Mouse (Mus musculus): Measurements from ENCODE around the gene Osbpl10.

The Osbpl10 gene

GRCm38 (mm10) chr9:115163693-115164092, 185.3 kb downstream of the Osbpl10 start:
- no peak for DNase-seq (ENCODE audit: low read depth)

DNA sequence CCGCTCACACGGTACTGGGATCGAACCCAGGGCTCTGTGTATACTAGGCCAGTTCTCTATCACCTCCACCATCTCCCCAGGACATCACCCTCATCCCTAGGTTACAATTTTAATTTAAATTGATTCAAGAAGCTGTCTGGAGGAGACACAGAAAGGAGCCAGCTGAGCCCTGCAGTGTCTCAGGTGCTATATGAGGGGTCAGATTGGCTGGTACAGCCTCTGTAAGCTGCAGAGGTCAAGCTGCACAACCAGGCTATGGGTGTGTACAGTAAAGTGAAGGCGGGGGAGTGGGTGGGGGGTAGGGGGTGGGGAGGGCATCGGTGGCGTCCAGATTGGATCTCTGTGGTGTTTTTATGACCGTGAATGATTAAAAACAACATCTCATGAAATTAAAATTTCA, 186.0 kb downstream of the Osbpl10 start:
- DNase-seq (ENCODE audit: low read depth): no peak

- DNase-seq (ENCODE audit: low read depth): no peak
Observed at GRCm38 (mm10) chr9:115165996-115166395, 187.6 kb downstream of the Osbpl10 start.

DNA sequence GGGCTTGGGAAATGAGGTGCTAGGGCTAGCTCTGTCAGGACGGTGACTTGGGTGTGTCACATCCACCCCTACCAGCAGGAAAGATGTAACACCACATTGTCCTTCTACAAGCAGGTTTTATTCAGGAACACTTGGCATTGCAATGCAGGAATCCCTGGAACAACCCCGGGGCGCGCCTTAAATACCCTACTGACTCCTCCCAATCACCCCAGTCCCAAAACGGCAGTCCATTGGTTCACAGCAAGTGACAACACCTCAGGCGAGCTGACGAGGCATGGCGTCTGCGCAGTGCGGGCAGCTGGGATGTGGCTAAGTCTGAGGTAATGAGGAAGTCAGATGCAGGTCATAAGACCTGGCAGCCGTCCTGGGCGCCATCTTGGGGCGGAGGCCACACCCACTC, 191.2 kb downstream of the Osbpl10 start:
- no peak for DNase-seq (ENCODE audit: low read depth)

- DNase-seq (ENCODE audit: low read depth): no peak
Observed at GRCm38 (mm10) chr9:115172096-115172495, 193.7 kb downstream of the Osbpl10 start.

DNA sequence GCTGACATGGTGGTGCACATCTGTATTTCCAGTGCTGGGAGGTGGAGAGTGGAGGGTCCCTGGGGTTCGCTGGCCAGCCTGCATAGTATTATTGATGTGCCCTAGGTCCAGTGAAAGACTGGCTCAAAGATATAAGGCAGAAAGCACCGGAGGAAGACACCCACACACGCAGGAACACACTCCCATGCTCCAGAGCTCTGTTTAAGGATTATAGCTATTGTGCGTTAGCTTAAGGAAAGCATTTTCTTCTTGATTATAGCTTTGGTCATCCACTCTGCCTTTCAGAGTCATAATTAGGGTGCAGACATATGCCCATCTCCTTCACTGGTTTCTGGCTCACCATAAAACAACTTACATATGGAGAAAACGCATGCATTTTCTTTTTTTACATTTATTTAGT, 200.8 kb downstream of the Osbpl10 start:
- DNase-seq (ENCODE audit: low read depth): no peak

DNA sequence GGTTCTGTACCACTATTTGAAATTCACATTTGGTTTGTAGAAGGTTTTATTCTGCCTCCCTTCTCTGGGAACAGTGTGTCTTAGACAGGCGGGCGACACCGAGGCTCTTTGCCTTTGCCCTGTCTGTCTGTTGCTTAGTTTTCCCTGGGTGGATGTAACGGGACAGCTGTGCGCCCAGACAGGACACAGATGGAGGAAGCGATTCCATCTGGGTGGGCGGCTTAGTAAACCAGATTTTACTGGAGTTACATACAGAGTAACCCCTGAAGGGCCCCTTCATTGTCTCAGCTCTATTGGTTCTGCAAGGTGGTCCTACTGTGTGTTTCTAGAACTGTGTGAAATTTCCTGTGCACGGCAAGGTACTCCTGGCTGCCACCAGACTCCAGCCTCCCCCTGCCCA, 201.6 kb downstream of the Osbpl10 start:
- no peak for DNase-seq (ENCODE audit: low read depth)

GRCm38 (mm10) chr9:115186402-115186801, 208.0 kb downstream of the Osbpl10 start:
- DNase-seq (ENCODE audit: low read depth): no peak

- DNase-seq (ENCODE audit: low read depth): no peak
Observed at GRCm38 (mm10) chr9:115190376-115190942, 212.1 kb downstream of the Osbpl10 start.

DNA sequence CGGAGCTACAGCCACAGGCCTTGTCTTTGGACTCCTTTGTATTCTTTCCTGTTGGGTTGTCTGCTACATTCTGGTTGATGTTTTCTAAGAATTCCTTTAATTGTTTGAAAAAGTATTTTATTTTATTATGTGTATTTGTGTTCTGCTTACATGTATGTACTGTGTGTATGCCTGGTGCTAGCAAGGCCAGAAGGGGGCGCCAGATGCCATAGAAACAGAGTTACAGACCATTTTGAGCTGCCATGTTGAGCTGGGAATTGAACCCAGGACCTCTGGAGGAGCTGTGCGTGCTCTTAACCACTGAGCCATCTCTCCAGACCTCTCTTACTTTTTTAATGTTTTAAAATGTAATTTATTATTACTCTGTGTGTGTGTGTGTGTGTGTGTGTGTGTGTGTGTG, 214.5 kb downstream of the Osbpl10 start:
- no peak for DNase-seq (ENCODE audit: low read depth)

- no peak for DNase-seq (ENCODE audit: low read depth)
Observed at GRCm38 (mm10) chr9:115197082-115197481, 218.7 kb downstream of the Osbpl10 start.

DNA sequence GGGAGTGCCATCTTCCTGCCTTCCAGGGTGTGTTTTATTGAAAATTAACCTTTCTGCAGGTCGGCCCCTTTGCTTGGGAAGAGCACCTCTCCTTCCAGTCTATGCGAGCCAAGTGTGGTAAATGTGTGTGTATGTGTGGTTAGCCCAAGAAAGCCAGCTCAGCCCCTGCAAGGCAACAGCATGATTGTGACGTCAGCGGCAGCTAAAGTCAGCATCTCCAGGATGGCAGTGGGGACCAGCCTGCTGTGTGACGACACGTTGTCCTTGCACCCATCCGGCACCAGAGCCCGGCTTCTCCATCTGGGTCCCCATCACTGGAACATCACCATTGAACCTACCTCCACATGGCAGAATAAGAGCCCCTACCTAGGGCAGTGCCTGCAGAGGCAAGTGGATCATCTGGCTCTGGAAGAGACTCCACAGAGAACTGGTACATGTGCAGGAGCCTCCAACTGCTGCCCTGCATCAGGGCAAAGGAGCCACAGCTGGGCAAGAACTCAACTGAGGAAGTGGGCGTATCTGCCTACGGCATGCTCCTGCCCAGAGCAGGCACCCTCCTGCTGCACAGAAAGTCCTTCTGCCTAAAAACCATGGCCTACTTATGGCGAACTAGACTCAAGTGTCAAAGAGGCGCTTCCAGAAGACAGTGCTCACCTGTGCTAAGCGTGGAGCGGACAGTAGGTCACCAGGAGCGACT, 221.9 kb downstream of the Osbpl10 start:
- DNase-seq (ENCODE audit: low read depth): no peak

GRCm38 (mm10) chr9:115201264-115201663, 222.9 kb downstream of the Osbpl10 start:
- DNase-seq (ENCODE audit: low read depth): no peak

DNA sequence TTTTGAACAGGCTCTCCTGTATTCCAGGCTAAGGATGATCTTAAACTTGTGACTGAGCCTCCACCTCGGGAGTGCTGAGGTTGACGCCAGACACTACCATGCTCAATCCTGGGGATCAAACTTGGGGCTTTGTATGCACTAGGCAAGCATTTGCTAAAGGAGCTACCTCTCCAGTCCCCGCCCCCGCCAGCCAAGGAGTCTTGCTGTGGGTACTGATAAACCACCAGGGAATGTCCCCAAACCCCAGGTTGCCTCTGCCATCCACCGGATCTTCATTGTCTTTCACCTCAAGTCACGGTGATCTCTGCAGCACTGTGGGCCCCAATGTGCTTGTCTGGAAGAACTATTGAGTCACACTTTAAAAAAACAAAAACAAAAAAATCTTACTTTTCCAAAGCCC, 224.8 kb downstream of the Osbpl10 start:
- no peak for DNase-seq (ENCODE audit: low read depth)

GRCm38 (mm10) chr9:115205491-115205890, 227.1 kb downstream of the Osbpl10 start:
- DNase-seq (ENCODE audit: low read depth): peak; percentile 74

DNA sequence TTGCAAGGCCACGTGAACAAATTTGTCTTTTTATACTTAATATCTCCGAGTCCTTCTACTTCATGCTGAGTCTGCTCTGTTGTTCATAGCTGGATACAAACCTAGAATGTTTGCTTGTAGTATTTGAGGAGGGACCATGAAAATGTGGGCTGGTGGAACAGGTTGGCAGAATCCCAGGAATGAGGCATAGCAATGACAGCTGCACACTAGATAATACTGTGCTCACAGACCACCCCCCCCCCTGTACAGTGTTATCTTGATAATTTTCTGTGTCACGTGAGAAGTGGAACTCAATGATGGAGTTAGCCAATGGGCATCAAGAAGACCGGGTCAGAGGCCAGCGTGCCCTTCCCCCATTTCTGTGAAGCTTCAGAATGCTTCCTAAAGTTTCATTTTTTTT, 227.8 kb downstream of the Osbpl10 start:
- DNase-seq (ENCODE audit: low read depth): no peak

DNA sequence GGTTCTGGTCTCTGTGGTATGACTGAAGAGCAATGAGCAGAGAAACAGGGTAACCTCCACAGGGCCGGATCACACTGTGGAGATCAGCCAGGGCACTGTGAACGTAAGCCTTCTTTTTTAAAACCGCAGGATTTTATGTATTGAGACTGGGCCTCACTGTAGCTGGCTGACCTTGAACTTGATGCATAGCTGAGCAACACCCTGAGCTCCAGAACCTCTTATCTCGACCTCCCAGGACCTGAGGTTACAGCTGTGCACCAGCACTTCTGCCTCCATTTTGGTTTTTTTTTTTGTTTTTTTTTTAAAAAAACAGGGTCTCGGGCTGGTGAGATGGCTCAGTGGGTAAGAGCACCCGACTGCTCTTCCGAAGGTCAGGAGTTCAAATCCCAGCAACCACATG, 231.4 kb downstream of the Osbpl10 start:
- DNase-seq (ENCODE audit: low read depth): no peak

- no peak for DNase-seq (ENCODE audit: low read depth)
Observed at GRCm38 (mm10) chr9:115210535-115210934, 232.2 kb downstream of the Osbpl10 start.

DNA sequence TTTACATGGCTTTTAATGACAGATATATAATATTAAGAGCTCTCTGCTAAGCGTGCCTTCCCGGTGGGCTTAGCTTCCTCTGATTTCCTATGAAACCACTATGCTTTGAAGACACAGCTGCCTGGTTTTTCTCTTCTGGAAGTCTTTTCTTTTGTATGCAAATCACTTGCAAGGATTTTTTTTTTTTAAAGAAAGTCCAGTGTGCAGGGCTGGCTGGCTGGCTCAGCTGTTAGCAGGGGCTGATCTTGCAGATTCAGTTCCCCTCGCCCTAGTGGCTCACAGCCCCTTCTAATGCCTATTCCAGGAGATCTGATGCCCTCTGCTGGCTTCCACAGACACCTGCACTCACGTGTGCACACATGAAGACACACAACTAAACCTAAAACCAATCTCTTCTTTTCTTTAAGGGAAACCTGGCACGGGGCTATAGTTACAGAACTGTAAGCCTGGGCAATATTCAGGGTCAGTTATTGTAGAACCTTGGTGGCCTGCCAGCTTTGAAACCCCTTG, 235.4 kb downstream of the Osbpl10 start:
- DNase-seq (ENCODE audit: low read depth): no peak

DNA sequence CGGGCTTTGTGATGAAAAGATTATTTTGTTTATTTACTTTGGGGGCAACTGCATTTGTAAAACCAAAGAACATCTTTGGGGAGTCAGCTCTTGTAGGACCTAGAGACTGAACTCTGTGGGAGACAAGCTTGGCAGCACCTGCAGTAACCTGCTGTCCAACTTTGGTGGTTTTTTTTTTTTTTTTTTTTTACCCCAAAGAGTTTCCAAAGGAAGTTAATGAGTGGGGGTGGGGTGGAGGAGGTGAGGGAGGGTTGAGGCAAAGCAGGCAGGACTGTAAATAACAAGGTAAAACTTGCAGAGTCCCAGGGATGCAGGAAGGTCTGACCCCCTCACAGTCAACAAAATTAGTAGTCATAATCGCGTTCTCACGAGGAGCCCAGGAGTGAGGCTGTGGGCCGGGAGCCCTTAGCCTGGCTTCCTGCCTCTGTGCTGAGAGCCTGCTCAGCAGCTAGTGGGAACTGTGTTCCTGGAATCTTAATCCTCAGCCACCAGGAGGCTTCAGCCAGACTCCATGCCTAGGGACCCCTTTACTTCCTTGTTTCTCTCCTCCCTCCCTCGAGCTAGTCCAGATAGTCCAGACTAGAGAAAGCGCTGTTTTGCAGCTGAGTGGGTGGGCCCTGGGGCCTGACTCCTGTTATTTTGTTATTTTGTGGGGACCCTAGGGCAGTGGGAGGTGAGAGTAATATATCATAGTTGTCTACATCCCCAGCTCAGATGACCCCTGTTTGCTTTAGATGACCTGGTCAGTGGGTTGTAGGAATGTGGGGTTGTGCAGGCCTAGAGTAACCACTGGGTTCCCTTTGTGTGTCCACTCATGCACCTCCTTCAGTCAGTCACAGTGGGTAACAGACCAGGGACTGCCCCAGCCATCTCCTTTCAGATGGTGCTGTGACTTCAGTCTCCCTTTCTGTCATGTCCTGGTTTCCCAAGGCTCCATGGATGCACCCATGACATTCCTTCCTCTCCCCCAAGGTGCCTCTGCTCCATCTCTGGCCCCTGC, 236.5 kb downstream of the Osbpl10 start:
- DNase-seq (ENCODE audit: low read depth): no peak

- DNase-seq (ENCODE audit: low read depth): no peak
Observed at GRCm38 (mm10) chr9:115215830-115216701, 237.7 kb downstream of the Osbpl10 start.

DNA sequence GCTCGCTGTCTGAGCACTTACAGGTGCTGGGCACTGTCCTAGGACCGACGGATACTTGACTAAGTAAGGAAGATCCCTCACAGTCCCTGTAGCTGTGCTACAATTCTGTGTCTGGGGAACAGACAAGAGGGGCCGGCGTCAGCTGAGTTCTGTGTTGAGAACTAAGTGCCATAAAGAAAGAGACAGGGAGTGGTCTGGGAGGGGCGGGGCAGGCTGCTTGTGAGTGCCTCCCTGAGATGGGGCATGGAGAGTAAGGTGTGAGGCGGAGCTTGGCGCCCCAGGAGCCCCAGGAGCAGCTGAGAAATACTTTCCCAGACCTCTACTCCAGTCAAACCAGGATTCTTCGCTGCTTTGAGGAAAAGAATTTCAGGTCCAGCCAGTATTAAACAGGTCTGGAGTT, 239.6 kb downstream of the Osbpl10 start:
- no peak for DNase-seq (ENCODE audit: low read depth)

Measured in naive thymus-derived CD4-positive, alpha-beta T cell, adult 2 months (primary cell).